Mouse (Mus musculus): Measurements from ENCODE around the gene Haus4. TPM values are rescaled to one million over a fixed set of nuclear protein-coding genes. Genes with fewer than 3 reads are reported as not detected.
A peak's percentile ranks its signal among the peaks of the same experiment; 100 is the strongest.

The Haus4 gene
- polyA plus RNA-seq (2015; fragmentation: Nextera tagmentation; extraction: Ambion mirVana) = 12.9 and 13.1 TPM in 2 replicates

GRCm38 (mm10) chr14:54553975-54554769, at the start of gene Haus4:
Gene Haus4 (minus strand): TSS chr14:54554616.
- peak; percentile 91 for ATAC-seq
- WGBS = under 1% methylated on average over 76 of the region's 76 CpGs
- H3K4me3 ChIP-seq (ENCODE audit: low read depth, low read length) = peak within 1 kb of the TSS; percentile 64
- peak within 1 kb of the TSS; percentile 94 for H3K4me2 ChIP-seq (ENCODE audit: low read length)
- H3K27ac ChIP-seq (ENCODE audit: low read length) = no peak within 1 kb of the TSS
- H3K9ac ChIP-seq (ENCODE audit: low read depth, low read length) = peak within 1 kb of the TSS; percentile 65
- H3K4me1 ChIP-seq (ENCODE audit: control insufficient read depth, insufficient read depth, low read length) = peaks cover 9% of the 10 kb centered on the region
- no peaks in the 10 kb centered on the region for H3K9me3 ChIP-seq (replicated peaks; ENCODE audit: control insufficient read depth, low read length, poor library complexity, severe bottlenecking)
- no peaks in the 10 kb centered on the region for H3K27me3 ChIP-seq (ENCODE audit: control insufficient read depth, insufficient read depth, low read depth, low read length)
- H3K36me3 ChIP-seq (ENCODE audit: control insufficient read depth, insufficient read depth, low read length) = no peaks in the 10 kb centered on the region

DNA sequence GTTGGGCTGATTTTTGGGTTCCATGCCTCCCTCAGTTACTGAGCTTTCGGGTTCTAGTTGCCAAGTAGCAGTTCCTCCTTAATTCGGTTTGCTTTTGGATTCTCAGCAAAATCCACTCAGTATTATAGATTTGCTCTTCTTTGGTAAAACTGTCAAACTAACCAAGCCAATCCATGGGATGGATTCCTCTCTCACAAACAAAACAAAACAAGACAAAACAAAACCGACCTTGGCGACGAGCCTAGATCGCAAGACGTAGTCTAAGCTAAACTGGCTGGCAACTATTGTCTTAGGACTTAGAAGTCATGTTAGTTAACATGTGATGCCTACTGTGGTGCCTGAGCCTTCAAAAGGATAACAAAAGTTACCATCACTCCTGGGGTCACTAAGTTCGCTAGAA, 49.3 kb upstream of the Haus4 start:
- 85% methylated on average over 8 of the region's 8 CpGs for WGBS
- Histone ChIP-seq H3K36me3 (ENCODE audit: control insufficient read depth, insufficient read depth, low read length) (no peaks in the 10 kb centered on the region), H3K4me1 (ENCODE audit: control insufficient read depth, insufficient read depth, low read length) (peaks cover 23% of the 10 kb centered on the region), H3K27me3 (ENCODE audit: control insufficient read depth, insufficient read depth, low read depth, low read length) (no peaks in the 10 kb centered on the region), H3K4me2 (ENCODE audit: low read length) (peak overlapping the region; percentile 54), H3K27ac (ENCODE audit: low read length) (peak overlapping the region; percentile 96), H3K9ac (ENCODE audit: low read depth, low read length) (no peak overlapping the region), H3K9me3 (replicated peaks; ENCODE audit: control insufficient read depth, low read length, poor library complexity, severe bottlenecking) (no peaks in the 10 kb centered on the region), H3K4me3 (ENCODE audit: low read depth, low read length) (peak overlapping the region; percentile 57)
- ATAC-seq = no peak

GRCm38 (mm10) chr14:54603038-54603654, 48.7 kb upstream of the Haus4 start:
- Histone ChIP-seq H3K4me1 (ENCODE audit: control insufficient read depth, insufficient read depth, low read length) (peaks cover 23% of the 10 kb centered on the region), H3K4me3 (ENCODE audit: low read depth, low read length) (peak overlapping the region; percentile 57), H3K9ac (ENCODE audit: low read depth, low read length) (peak overlapping the region; percentile 80), H3K27ac (ENCODE audit: low read length) (peak overlapping the region; percentile 96), H3K27me3 (ENCODE audit: control insufficient read depth, insufficient read depth, low read depth, low read length) (no peaks in the 10 kb centered on the region), H3K4me2 (ENCODE audit: low read length) (peak overlapping the region; percentile 54), H3K36me3 (ENCODE audit: control insufficient read depth, insufficient read depth, low read length) (no peaks in the 10 kb centered on the region), H3K9me3 (replicated peaks; ENCODE audit: control insufficient read depth, low read length, poor library complexity, severe bottlenecking) (no peaks in the 10 kb centered on the region)
- under 1% methylated on average over 46 of the region's 46 CpGs for WGBS
- ATAC-seq = peak; percentile 99

DNA sequence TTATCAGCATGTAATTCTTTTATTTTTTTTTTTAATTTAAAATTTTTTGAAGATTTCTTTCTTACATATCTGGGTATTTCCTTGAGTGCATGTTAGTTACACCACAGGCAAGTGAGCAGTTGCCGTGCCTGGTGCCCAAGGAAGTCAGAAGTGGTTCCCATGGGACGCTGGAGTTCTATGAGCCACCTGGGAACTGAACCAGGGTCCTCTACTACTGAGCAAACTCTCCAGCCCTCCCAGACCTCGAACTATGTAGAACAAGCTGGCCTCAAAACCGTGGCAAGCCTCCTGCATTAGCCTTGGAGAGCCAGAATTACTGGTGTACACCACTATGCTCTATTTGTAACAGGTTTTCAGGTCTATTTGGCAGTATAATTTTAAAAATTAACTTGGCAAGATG, 48.2 kb upstream of the Haus4 start:
- ATAC-seq = peak; percentile 32
- H3K9me3 ChIP-seq (replicated peaks; ENCODE audit: control insufficient read depth, low read length, poor library complexity, severe bottlenecking) = no peaks in the 10 kb centered on the region
- H3K9ac ChIP-seq (ENCODE audit: low read depth, low read length) = peak overlapping the region; percentile 80; the same call in 1 of the 2 replicates

GRCm38 (mm10) chr14:54601601-54602000, 47.2 kb upstream of the Haus4 start:
- H3K4me2 ChIP-seq (ENCODE audit: low read length) = no peak overlapping the region
- H3K9me3 ChIP-seq (replicated peaks; ENCODE audit: control insufficient read depth, low read length, poor library complexity, severe bottlenecking) = no peaks in the 10 kb centered on the region
- WGBS = 78% methylated on average over 2 of the region's 2 CpGs
- H3K4me3 ChIP-seq (ENCODE audit: low read depth, low read length) = no peak overlapping the region
- H3K27ac ChIP-seq (ENCODE audit: low read length) = no peak overlapping the region
- ATAC-seq = no peak
- H3K4me1 ChIP-seq (ENCODE audit: control insufficient read depth, insufficient read depth, low read length) = peaks cover 23% of the 10 kb centered on the region
- H3K36me3 ChIP-seq (ENCODE audit: control insufficient read depth, insufficient read depth, low read length) = no peaks in the 10 kb centered on the region
- no peak overlapping the region for H3K9ac ChIP-seq (ENCODE audit: low read depth, low read length)
- no peaks in the 10 kb centered on the region for H3K27me3 ChIP-seq (ENCODE audit: control insufficient read depth, insufficient read depth, low read depth, low read length)

More for the DNA sequence above, 48.2 kb upstream of the Haus4 start:
- Histone ChIP-seq H3K4me2 (ENCODE audit: low read length) (peak overlapping the region; percentile 54), H3K36me3 (ENCODE audit: control insufficient read depth, insufficient read depth, low read length) (no peaks in the 10 kb centered on the region), H3K27me3 (ENCODE audit: control insufficient read depth, insufficient read depth, low read depth, low read length) (no peaks in the 10 kb centered on the region), H3K4me1 (ENCODE audit: control insufficient read depth, insufficient read depth, low read length) (peaks cover 23% of the 10 kb centered on the region), H3K4me3 (ENCODE audit: low read depth, low read length) (peak overlapping the region; percentile 57), H3K27ac (ENCODE audit: low read length) (peak overlapping the region; percentile 96)
- WGBS = 31% methylated on average over 4 of the region's 4 CpGs

DNA sequence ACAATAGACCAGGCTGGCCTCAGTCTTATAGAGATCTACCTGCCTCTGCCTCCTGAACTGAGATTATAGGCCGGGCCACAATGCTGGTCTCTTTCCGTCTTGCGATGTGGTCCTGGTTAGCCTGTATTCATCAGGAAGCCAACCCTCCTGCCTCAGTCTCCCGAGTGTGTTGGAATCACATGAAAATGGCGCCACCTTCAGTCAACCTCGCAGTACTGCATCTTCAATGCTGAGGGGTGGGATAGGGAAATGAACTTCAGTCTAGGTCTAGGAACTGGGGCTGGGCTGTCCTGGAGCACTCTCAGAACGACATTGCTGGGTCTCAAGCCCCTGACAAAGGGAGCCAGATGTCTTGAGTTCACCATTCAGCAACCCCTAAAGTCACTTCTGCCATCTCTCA, 42.7 kb upstream of the Haus4 start:
- Histone ChIP-seq H3K27ac (ENCODE audit: low read length) (no peak overlapping the region), H3K9ac (ENCODE audit: low read depth, low read length) (no peak overlapping the region), H3K4me2 (ENCODE audit: low read length) (no peak overlapping the region), H3K36me3 (ENCODE audit: control insufficient read depth, insufficient read depth, low read length) (no peaks in the 10 kb centered on the region), H3K9me3 (replicated peaks; ENCODE audit: control insufficient read depth, low read length, poor library complexity, severe bottlenecking) (no peaks in the 10 kb centered on the region), H3K27me3 (ENCODE audit: control insufficient read depth, insufficient read depth, low read depth, low read length) (no peaks in the 10 kb centered on the region), H3K4me1 (ENCODE audit: control insufficient read depth, insufficient read depth, low read length) (peaks cover under 1% of the 10 kb centered on the region), H3K4me3 (ENCODE audit: low read depth, low read length) (no peak overlapping the region)
- 81% methylated on average over 7 of the region's 7 CpGs for WGBS
- ATAC-seq = no peak

GRCm38 (mm10) chr14:54594631-54595414, 40.4 kb upstream of the Haus4 start:
- 65% methylated on average over 28 of the region's 28 CpGs for WGBS

GRCm38 (mm10) chr14:54594055-54594454, 39.6 kb upstream of the Haus4 start:
- Histone ChIP-seq H3K4me1 (ENCODE audit: control insufficient read depth, insufficient read depth, low read length) (no peaks in the 10 kb centered on the region), H3K4me3 (ENCODE audit: low read depth, low read length) (no peak overlapping the region), H3K27ac (ENCODE audit: low read length) (no peak overlapping the region), H3K4me2 (ENCODE audit: low read length) (no peak overlapping the region), H3K9ac (ENCODE audit: low read depth, low read length) (no peak overlapping the region), H3K36me3 (ENCODE audit: control insufficient read depth, insufficient read depth, low read length) (no peaks in the 10 kb centered on the region), H3K27me3 (ENCODE audit: control insufficient read depth, insufficient read depth, low read depth, low read length) (no peaks in the 10 kb centered on the region), H3K9me3 (replicated peaks; ENCODE audit: control insufficient read depth, low read length, poor library complexity, severe bottlenecking) (no peaks in the 10 kb centered on the region)
- ATAC-seq = no peak
- 91% methylated on average over 3 of the region's 3 CpGs for WGBS

More at GRCm38 (mm10) chr14:54594631-54595414, 40.4 kb upstream of the Haus4 start:
- H3K9me3 ChIP-seq (replicated peaks; ENCODE audit: control insufficient read depth, low read length, poor library complexity, severe bottlenecking) = no peaks in the 10 kb centered on the region
- no peaks in the 10 kb centered on the region for H3K4me1 ChIP-seq (ENCODE audit: control insufficient read depth, insufficient read depth, low read length)
- H3K4me2 ChIP-seq (ENCODE audit: low read length) = no peak overlapping the region
- H3K9ac ChIP-seq (ENCODE audit: low read depth, low read length) = no peak overlapping the region
- H3K27ac ChIP-seq (ENCODE audit: low read length) = no peak overlapping the region
- ATAC-seq = no peak
- no peaks in the 10 kb centered on the region for H3K36me3 ChIP-seq (ENCODE audit: control insufficient read depth, insufficient read depth, low read length)
- no peaks in the 10 kb centered on the region for H3K27me3 ChIP-seq (ENCODE audit: control insufficient read depth, insufficient read depth, low read depth, low read length)
- no peak overlapping the region for H3K4me3 ChIP-seq (ENCODE audit: low read depth, low read length)
